ENCODE assay signal across 17 mouse cellular contexts in the genomic region with DNA sequence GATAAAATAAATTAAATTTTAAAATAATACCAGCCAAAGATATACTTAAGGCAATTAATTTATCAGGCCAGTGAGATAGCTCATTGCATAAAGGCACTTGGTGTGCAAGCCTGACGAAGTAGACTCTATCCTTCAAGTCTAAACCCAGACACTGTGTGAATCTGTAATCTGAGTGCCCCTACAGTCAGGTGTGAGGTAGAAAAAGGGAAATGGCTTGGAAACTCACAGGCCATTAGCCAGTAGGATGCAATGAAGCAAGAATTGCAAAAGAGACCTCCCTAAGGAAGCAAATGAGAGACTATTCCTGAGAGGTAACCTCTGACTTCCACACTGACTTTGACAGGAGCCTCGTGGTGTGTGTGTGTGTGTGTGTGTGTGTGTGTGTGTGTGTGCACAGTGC.
"Had no signal": no experiment of that assay in that cellular context is flagged by ENCODE, and none has a peak within 500 bp of the region (broad histone marks: within the 10 kb centered on the region; RNA-seq: fewer than 3 reads in every experiment).

No protein-coding gene starts in this region.

- H3K9me3 ChIP-seq: limb, embryonic 12.5 days; liver, embryonic 13.5 days; lung, embryonic 15.5 days; midbrain, embryonic 12.5 days; neural tube, embryonic 15.5 days had no signal

- H3K36me3 ChIP-seq: lung, embryonic 15.5 days had no signal

- DNase-seq: kidney, adult 9 months; kidney, postnatal 4 days; liver; liver, embryonic 13.5 days; liver, postnatal 0 days; lung, postnatal 14 days; right cerebral cortex, postnatal 4 days; spleen, adult 18-20 months; thymus, adult 18-20 months; thymus, postnatal 14 days had no signal

- H3K4me3 ChIP-seq: layer of hippocampus, adult 2 months; limb, embryonic 12.5 days; liver, embryonic 13.5 days; lung, embryonic 15.5 days; midbrain, embryonic 12.5 days; neural tube, embryonic 15.5 days had no signal

- H3K9ac ChIP-seq: limb, embryonic 12.5 days; liver, embryonic 13.5 days; liver, postnatal 0 days; lung, embryonic 15.5 days; midbrain, embryonic 12.5 days; neural tube, embryonic 15.5 days had no signal

- H3K4me1 ChIP-seq: liver, embryonic 13.5 days; midbrain, embryonic 12.5 days; neural tube, embryonic 15.5 days had no signal

- H3K27me3 ChIP-seq: limb, embryonic 12.5 days; liver, embryonic 13.5 days; lung, embryonic 15.5 days; midbrain, embryonic 12.5 days; neural tube, embryonic 15.5 days had no signal

- H3K4me2 ChIP-seq: limb, embryonic 12.5 days; liver, embryonic 13.5 days; lung, embryonic 15.5 days; midbrain, embryonic 12.5 days; neural tube, embryonic 15.5 days had no signal

- ATAC-seq: liver, postnatal 0 days; midbrain, embryonic 16.5 days had no signal

- H3K27ac ChIP-seq: layer of hippocampus, adult 2 months; limb, embryonic 12.5 days; liver, embryonic 13.5 days; lung, embryonic 15.5 days; macrophage; midbrain, embryonic 12.5 days; neural tube, embryonic 15.5 days had no signal
